Mouse (Mus musculus): Measurements from ENCODE around the gene Plekha6. TPM values are rescaled to one million over a fixed set of nuclear protein-coding genes. Genes with fewer than 3 reads are reported as not detected.

Plekha6 gene
- total RNA-seq, 2 experiments from 2014 or later = 1.7 TPM; not detected in 1

GRCm38 (mm10) chr1:133181072-133182015 lies 17.3 kb downstream of the Plekha6 start:
- peak; percentile 70 for ATAC-seq (replicated peaks; ENCODE audit: poor library complexity, severe bottlenecking)

DNA sequence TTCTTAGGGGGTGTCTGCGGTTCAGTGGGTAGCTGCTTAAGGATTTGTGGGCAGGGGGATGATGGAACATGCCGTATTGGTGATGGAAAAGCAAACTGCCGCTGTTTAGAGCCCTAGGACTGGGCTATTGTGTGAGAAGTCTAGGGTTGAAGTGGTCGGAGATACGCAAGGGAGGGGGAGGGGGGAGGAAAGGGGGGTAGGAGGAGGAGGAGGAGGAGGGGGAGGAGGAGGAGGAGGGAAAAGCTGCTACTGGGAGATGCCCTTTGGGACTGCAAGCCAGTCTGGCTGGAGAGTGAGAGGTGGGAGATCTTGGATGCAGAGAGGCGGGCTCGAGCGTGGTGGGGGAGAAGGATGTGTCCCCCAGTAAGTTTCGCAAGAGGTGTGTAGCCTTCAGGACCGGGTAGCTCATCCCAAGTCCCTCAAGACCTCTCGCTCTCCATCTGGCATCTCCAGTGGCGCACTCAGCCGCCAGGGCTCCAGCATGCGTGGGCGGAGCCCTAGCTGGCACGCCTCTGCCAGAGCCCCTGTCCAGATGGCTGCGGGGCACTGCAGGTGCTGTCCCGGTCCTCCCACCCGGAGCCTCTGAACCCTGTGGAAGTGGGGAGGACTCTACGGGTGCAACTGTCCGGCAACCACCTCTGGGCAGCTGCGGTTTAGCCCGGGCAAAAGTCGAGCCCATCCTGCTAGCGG lies 18.2 kb downstream of the Plekha6 start:
- ATAC-seq (replicated peaks; ENCODE audit: poor library complexity, severe bottlenecking) = peak; percentile 34; the same call in 1 of the 2 replicates

GRCm38 (mm10) chr1:133182706-133183095 lies 18.7 kb downstream of the Plekha6 start:
- ATAC-seq (replicated peaks; ENCODE audit: poor library complexity, severe bottlenecking) = no peak

DNA sequence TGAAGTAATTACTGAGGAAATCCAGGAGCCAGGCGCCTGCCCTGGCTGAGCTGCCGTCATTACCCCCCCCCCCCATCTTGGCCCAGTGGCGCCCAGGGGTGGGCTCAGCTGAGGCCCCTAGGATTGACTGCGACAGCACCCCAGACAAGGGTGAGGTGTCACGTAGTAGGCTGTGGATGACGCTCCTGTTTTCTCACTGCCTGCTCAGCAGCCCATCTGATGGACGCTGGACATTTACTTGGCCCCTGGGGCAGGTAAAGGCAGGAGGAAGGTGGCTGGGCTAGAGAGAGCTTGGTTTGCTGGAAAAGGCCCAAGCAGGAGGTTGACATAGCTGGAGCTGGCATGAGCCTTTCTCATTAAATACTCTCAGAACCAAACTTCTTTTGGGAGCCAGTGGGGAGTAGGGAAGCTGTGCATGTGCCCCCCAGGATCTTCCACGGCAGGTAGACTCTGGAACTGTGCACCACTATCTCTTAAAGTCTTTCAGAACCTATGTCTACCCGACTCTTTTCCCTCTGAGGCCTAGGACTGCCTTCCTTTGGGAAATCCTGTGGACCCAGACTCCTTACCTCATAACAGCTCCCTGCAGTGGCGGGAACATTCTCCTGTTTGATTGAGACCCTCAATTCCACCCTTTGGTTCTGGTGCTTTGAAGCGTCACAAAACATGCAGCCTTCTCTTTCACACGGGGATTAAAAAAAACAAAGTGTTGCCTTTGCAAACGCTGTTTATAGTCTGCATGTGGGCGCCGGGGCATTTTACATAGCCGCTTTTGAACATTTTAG lies 19.3 kb downstream of the Plekha6 start:
- ATAC-seq (replicated peaks; ENCODE audit: poor library complexity, severe bottlenecking) = no peak

GRCm38 (mm10) chr1:133187948-133188680 lies 24.1 kb downstream of the Plekha6 start:
- no peak for ATAC-seq (replicated peaks; ENCODE audit: poor library complexity, severe bottlenecking)

GRCm38 (mm10) chr1:133188719-133189118 lies 24.7 kb downstream of the Plekha6 start:
- no peak for ATAC-seq (replicated peaks; ENCODE audit: poor library complexity, severe bottlenecking)

GRCm38 (mm10) chr1:133189471-133189870 lies 25.5 kb downstream of the Plekha6 start:
- ATAC-seq (replicated peaks; ENCODE audit: poor library complexity, severe bottlenecking) = no peak

DNA sequence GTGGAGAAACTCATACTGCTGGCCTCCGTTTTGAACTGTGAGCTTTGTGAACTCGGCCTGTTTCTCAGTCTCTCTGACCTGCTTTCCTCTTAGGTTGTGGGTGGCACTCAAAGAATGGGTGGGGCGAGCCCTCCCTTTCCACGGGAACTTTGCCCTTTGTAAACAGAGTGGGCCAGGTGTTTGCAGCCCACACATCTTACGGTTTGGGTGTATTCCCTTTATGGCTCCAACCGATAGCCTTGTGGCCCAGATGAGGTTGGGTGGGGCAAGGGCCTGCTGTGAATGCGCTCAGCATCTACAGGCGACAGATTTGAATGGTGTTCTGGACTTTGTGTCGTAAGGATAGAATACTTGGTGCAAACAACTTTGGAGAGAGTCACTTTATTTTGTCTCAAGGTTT lies 26.5 kb downstream of the Plekha6 start:
- ATAC-seq (replicated peaks; ENCODE audit: poor library complexity, severe bottlenecking) = no peak

DNA sequence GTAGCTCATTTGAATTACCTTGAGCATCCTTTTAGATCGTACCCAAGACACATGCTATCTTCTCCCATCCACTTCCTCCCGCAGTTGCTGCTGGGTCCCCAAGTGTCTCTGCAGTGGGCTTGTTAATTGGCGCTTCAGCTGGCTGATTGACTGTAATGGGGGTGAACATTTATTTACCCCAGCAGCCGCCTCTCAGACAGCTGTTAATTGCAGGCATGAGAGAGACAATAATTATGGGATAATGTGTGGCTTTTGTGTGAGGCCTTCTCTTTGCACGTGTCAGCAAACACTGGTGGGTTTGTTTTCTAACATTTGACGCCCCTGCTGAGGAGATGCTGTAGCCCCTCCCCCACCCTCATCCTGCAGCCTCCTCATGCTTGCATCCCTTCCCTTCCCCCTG lies 32.2 kb downstream of the Plekha6 start:
- no peak for ATAC-seq (replicated peaks; ENCODE audit: poor library complexity, severe bottlenecking)

- ATAC-seq (replicated peaks; ENCODE audit: poor library complexity, severe bottlenecking) = no peak
Measured at GRCm38 (mm10) chr1:133197266-133197665, 33.3 kb downstream of the Plekha6 start.

- ATAC-seq (replicated peaks; ENCODE audit: poor library complexity, severe bottlenecking) = no peak
Measured at GRCm38 (mm10) chr1:133199706-133200105, 35.7 kb downstream of the Plekha6 start.

GRCm38 (mm10) chr1:133201499-133201898 lies 37.5 kb downstream of the Plekha6 start:
- ATAC-seq (replicated peaks; ENCODE audit: poor library complexity, severe bottlenecking) = no peak

- ATAC-seq (replicated peaks; ENCODE audit: poor library complexity, severe bottlenecking) = no peak
Measured at GRCm38 (mm10) chr1:133203701-133204100, 39.7 kb downstream of the Plekha6 start.

- ATAC-seq (replicated peaks; ENCODE audit: poor library complexity, severe bottlenecking) = no peak
Measured at GRCm38 (mm10) chr1:133204341-133204849, 40.4 kb downstream of the Plekha6 start.

DNA sequence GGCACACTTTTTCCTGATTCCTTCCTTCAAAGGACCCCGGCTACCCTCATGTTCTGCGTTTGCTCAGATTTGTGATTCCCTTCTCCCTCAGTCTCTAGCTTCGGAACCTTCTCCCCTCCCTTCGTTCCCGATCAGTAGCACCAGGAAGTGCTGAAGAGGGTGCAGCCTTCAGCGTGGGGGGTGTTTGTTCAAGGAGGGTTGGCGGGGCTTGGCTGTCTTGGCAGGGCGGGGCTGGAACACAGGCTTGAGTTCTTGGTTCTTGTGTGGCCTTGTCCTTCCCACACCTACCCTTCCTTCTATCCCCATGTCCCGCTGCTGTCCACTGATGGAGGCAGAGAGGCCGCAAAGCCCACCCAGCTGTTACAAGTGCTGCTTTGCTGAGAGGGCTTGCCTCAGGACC lies 41.0 kb downstream of the Plekha6 start:
- no peak for ATAC-seq (replicated peaks; ENCODE audit: poor library complexity, severe bottlenecking)

GRCm38 (mm10) chr1:133208086-133208815 lies 44.2 kb downstream of the Plekha6 start:
- ATAC-seq (replicated peaks; ENCODE audit: poor library complexity, severe bottlenecking) = no peak

GRCm38 (mm10) chr1:133209036-133209435 lies 45.0 kb downstream of the Plekha6 start:
- ATAC-seq (replicated peaks; ENCODE audit: poor library complexity, severe bottlenecking) = no peak

GRCm38 (mm10) chr1:133209482-133209881 lies 45.5 kb downstream of the Plekha6 start:
- no peak; the same call in 1 of the 2 replicates for ATAC-seq (replicated peaks; ENCODE audit: poor library complexity, severe bottlenecking)

GRCm38 (mm10) chr1:133209901-133210516 lies 46.0 kb downstream of the Plekha6 start:
- no peak for ATAC-seq (replicated peaks; ENCODE audit: poor library complexity, severe bottlenecking)
